Mouse (Mus musculus) adrenal gland, postnatal 4 days (tissue): ENCODE data around the gene Pgp. TPM values are rescaled to one million over a fixed set of nuclear protein-coding genes. Genes with fewer than 3 reads are reported as not detected.
A peak's percentile ranks its signal among the peaks of the same experiment; 100 is the strongest.
"Not testable (repeated sequence)": the region's sequence is repeated elsewhere in the genome, so short reads cannot be mapped to it uniquely, and the experiment has no call there.

Source experiments
- DNase-seq, 2 experiments: peaks; one replicate each; pipeline ENCODE4 v3.0.0; 2021 to 2022; ENCODE audit warnings: low spot score in 2 of 2, mixed read lengths in 2 of 2
- long read RNA-seq, 2 experiments: library from polyadenylated mRNA; stranded (forward); transcript quantifications; one replicate each; pipeline ENCODE4 v2.0.0; 2021
- total RNA-seq, 2 experiments: library from RNA; stranded (reverse); gene quantifications; 2 replicates each; pipeline ENCODE4 v1.2.3; 2021

Pgp gene
- total RNA-seq, result 10 to 100 TPM; 44.6 to 46.4 TPM
- long read RNA-seq, experiment 1, transcript Pgp-201 (2 exons, 2,627 nt), result major isoform, 162 of 215 reads
- long read RNA-seq, experiment 1, transcript Pgp-202 (1 exons, 2,428 nt), result minor isoform, 51 of 215 reads
- long read RNA-seq, experiment 1, partial matches to known transcripts, result 0 of 215 reads
- long read RNA-seq, experiment 1, other reads (novel, unspliced or antisense), result 2 of 215 reads
- long read RNA-seq, experiment 2, transcript Pgp-201 (2 exons, 2,627 nt), result major isoform, 222 of 331 reads
- long read RNA-seq, experiment 2, transcript Pgp-202 (1 exons, 2,428 nt), result minor isoform, 109 of 331 reads
- long read RNA-seq, experiment 2, partial matches to known transcripts, result 0 of 331 reads
- long read RNA-seq, experiment 2, other reads (novel, unspliced or antisense), result 0 of 331 reads

GRCm38 (mm10) chr17:24469910-24470602 is at the start of gene Pgp, which contains the start of gene E4f1:
Gene Pgp (plus strand): TSS chr17:24470392.
Gene E4f1 (minus strand): TSS chr17:24470313.
- peak; percentile 98 to 99 for DNase-seq

GRCm38 (mm10) chr17:24423114-24423513 is 47.1 kb upstream of the Pgp start:
- DNase-seq, result no peak

DNA sequence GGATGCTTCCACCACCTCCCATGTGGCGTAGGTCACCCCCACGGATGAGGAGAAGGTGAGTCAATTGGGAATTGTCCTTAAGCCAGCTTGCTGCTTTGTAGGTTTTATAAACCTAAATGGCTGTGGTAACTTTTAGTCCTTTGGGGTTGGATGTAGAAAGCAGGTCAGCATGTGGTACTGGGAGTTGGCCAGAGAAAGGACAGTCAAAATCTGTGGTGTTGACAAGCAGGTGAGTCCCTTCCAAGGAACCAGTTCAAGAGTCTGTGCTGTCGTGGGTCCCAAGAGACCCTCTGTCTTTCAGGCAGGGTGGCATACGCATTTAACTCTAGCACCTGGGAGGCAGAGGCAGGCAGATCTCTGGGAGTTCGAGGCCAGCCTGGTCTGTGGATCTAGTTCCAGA is 45.7 kb upstream of the Pgp start:
- no peak for DNase-seq

DNA sequence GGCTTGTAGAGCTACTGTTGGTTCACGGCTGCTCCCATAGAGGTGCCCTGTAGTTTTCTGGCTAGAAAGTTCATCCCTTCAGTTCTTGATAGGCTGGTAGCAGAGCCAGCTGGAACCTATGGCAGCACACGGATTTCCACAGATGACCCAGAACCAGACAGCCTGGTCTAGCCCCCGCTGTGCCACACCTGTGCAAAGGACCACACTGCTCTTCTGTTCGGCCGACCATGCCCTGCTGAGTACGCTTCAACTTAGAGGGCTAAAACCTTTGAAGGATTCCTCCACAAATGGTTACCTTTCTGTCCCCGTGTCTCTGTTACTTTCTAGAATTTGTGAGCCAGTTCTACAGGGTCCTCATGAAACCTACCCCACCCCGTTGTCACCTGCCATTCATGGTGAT is 44.9 kb upstream of the Pgp start:
- DNase-seq, result not testable (repeated sequence)

- no peak for DNase-seq
Observed at GRCm38 (mm10) chr17:24425905-24426304, 44.3 kb upstream of the Pgp start.

DNA sequence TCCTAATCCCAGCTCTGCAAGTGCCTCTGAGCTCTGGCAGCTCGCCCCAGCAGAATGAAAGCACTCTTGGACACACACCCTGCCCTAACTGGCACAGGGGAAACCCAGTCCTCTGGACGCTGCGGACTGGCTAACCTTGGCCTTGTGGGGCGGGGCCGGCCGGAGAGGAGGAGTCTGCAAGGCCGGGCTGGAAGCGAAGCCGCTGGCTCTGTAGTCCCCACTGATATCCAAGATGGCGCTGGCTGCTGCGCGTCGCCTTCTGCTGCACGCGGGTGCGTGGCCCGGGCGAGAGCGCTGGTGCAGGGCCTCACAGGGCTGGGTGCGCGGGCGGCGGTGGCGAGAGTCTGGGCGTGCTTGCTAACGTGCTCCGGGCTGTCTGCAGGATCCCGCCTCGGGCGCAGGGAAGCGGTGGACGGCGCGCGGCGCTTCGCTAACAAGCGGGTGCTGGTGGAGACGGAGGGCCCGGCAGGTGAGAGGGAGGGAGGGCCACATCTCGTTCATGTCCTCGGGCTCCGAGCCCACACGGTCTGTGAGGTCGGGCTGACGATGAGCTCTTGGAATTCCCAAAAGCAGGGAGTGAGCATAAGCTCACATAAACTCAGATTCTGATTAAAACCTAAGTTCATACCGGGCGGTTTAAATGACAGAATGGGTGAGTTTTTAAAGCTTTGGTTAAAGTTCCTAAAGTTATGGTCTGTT is 43.6 kb upstream of the Pgp start, which contains the start of gene Eci1:
Eci1 (plus strand) TSS at position 171 of the 699 bp plus-strand sequence.
- peak; percentile 80 to 93 for DNase-seq

DNA sequence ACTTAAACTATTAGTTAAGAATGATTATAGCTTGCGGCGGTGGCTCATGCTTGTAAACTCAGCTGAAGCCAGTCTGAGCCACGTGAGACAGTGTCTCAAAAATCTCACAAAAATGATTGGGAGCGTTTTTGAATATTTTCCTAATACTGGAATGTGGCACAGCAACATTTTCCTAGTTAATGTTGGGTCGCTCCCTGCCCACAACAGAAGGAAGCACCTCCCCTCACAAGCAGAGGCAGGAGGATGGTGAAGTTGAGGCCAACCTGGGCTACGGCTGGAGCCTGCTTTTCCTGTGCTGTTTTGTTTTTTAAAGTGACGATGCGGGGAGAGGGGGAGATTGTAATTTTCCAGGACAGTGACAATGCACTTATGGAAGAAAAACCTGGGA is 43.0 kb upstream of the Pgp start:
- DNase-seq, result no peak

DNA sequence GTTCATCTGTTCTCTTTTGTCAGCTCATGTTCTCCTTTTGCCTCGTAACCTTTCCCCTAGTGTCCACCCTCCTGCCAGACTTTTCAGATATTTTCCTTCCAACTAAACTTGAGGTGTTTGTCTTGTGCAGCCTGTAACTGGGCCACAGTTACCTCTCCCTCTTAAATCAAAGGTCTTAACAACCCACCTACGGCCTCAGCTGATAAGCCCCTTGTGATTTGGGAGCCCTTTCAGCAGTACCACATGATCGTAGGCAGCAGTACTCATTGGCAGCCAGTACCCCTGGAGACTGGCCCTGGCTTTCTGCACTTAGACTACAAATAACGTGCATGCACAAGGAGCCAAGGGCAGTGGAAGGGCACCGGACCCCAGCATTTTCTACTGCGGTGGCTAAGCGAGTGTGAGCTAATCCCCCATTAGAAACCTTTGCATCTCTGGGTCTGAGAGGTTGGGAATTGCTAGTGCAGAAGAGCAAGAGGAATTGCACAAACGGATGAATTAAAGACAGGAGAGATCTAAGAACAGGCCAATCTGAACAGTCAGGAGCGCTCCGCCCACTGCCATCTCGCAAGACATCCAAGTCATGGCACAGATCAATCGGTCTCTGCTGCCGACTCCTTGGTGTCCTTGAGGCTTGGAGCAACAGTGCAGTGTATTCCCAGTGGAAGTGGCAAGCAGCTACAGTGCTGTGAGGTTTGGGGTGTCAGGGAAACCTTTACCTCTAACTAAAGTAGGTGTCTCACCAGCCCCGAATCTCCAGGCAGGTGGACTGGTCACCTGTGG is 40.8 kb upstream of the Pgp start:
- no peak for DNase-seq

DNA sequence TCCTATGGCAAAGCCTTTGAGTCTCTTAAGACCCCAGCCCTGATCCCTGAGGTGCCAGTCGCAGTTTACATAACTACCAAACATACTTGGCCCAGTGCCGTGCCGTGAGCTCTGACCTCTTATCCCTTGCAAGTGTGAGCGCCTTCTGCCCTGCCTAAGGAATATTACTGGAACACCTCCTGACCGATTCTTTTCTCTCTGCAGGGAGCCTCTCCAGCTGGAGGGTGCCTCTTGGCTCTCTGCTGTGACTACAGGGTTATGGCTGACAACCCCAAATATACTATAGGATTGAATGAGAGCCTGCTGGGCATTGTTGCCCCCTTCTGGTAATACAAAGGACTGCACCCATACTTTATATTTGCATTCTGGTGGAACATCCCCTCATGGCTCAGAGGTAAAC is 33.2 kb upstream of the Pgp start:
- no peak for DNase-seq

DNA sequence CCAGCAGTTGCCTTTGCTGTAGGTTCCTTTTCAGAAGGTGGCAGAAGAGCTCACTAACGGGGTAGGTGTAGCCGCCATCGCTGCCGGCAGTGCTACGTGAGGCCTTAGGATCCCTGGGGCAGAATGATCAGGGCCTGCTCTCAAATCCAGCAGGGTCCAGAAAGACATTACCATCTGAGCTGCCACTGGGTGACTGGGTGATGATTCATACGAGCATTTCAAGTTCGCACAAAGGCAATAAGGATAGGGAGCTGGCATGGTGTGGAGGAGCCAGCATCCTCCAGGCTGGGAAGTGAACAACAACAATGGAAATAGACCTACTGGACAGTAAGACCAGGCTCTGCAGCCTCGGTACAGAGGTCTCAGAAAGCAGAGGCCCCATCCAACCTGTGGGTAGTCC is 29.8 kb upstream of the Pgp start:
- DNase-seq, result no peak

DNA sequence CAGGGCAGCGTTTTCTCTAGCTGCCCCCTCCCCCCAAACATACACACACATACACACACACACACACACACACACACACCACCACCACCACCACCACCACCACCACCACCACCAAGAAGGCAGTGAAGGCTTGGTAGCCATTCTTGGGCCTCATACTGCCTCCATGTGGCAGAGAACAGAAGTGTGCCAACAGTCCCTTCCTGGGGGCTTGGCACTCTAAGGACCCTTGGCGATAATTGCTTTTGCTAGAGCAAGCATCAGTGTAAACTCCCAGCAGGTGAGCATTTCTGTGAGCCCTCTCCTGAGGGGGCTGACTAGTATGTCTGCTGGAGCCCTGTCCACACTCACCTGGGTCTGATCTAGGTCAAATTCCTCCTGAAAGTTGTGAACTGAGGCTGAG is 29.0 kb upstream of the Pgp start:
- no peak for DNase-seq

DNA sequence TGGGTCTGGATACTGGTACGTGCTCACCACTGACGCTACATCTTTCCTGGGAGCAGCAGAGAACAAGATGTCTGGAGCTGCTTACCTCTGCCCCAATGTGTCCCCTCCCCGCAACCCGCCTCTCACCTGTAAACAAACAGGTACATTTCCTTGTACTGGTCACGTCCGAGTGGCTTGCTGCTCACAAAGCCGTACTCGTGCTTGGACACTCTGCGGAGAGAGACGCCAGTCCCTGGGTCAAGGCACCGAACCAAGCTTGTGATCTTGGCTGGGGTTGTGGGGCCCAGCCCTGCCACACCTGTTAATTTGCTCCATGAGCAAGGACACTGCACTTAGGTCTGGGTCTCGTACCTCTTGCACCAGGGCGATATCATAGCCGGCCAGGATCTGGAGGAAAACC is 28.1 kb upstream of the Pgp start:
- DNase-seq, result no peak

- no peak for DNase-seq
Observed at GRCm38 (mm10) chr17:24442632-24443155, 27.5 kb upstream of the Pgp start, which contains the start of gene Dnase1l2. Gene Dnase1l2 (minus strand): TSS chr17:24443105.

- no peak for DNase-seq
Observed at GRCm38 (mm10) chr17:24443409-24443808, 26.8 kb upstream of the Pgp start.

DNA sequence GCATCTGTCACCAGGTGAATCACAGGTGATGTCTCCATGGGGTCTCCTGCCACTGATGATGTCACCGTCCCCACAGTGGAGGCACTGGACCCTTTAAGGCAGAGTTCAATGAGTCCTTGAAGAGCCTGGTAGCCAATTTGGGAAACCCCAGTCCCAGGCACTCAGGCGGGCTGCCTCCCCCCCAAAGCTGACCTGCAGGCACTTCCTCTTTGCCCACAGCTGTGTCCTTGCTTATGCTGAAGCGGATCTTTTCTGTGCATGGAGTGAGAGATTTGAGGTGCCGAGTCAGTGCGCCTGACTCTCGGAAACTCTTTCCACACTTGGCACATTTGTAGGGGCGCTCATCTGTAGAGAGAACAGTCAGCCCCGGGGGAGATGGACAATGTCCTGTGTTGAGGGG is 23.6 kb upstream of the Pgp start:
- no peak for DNase-seq

DNA sequence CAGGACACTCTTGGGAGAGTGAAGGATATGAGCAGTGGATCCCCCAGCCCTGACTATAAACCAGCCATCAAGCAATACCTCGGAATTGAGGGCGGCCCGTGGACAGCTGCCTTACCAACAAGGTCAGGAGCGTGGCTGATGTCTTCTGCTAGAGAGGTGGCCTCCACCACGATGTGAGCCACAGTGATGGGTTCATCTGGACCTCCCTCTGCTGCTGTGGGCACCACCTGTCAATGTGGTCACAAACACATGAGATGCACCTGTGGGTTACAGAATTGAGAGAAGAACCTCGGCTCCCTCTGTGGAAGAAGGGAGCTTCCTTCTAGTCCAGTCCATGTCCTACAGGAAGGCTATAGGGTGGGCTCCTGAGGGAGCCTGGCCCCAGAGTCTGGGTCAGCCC is 20.7 kb upstream of the Pgp start:
- no peak for DNase-seq

DNA sequence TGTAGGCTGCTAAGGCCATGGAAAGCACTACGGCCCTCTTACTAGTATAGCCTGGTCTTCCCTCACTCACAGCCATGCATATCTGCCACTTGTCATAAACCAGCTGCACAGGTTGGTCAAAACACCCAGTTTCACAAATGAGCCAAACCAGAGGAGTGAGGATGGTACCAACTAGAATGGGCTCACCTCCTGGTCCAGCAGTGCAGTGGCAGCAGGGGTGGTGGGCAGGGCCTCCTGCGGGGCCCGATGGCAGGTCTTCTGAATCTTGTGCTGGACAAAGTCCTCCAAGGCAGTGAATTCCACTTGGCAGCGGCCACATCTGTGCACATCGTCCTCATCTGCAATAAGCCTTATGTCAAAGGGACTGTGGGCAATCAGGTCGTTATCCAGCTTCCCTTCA is 19.0 kb upstream of the Pgp start:
- DNase-seq, result no peak

GRCm38 (mm10) chr17:24453372-24453771 is 16.8 kb upstream of the Pgp start:
- no peak for DNase-seq

GRCm38 (mm10) chr17:24454218-24454755 is 15.9 kb upstream of the Pgp start:
- no peak for DNase-seq

- DNase-seq, result peak; percentile 90 to 99
Observed at GRCm38 (mm10) chr17:24454756-24455522, 15.3 kb upstream of the Pgp start.
